In genomic region chr13:109790045-109790715, GRCm38 (mm10) we compare ENCODE assay signal across 23 mouse cellular contexts.
DNase-seq lines count a peak whose midpoint lies in the region; ATAC-seq and TF ChIP-seq lines count a peak whose summit lies in the region.
"Had no signal": no experiment of that assay in that cellular context is flagged by ENCODE, and none has a peak within 500 bp of the region (broad histone marks: within the 10 kb centered on the region; RNA-seq: fewer than 3 reads in every experiment).

No protein-coding gene starts in this region.

- no peak overlapping the region for H3K4me2 ChIP-seq in liver, postnatal 0 days (ENCODE audit: low read depth, low read length)
- H3K4me2 ChIP-seq in lung, postnatal 0 days (replicated peaks; ENCODE audit: low read depth, low read length): no peak overlapping the region
- H3K4me2 ChIP-seq in hindbrain, embryonic 14.5 days (replicated peaks): no peak overlapping the region
- H3K4me2 ChIP-seq: limb, embryonic 12.5 days; liver, embryonic 15.5 days had no signal

- H3K4me3 ChIP-seq in kidney, adult 2 months (ENCODE audit: insufficient read depth, low read depth, low read length): no peak overlapping the region
- no peak overlapping the region for H3K4me3 ChIP-seq in liver, postnatal 0 days (ENCODE audit: low read depth, low read length)
- H3K4me3 ChIP-seq in lung, postnatal 0 days (ENCODE audit: low read depth, low read length): no peak overlapping the region
- no peak overlapping the region for H3K4me3 ChIP-seq in hindbrain, embryonic 14.5 days (replicated peaks; ENCODE audit: low read length)
- H3K4me3 ChIP-seq: forebrain, embryonic 10.5 days; heart, embryonic 10.5 days; limb, embryonic 12.5 days; liver, embryonic 15.5 days had no signal

- no peaks in the 10 kb centered on the region for H3K36me3 ChIP-seq in kidney, adult 2 months (ENCODE audit: control insufficient read depth, insufficient read depth, low read length)
- no peaks in the 10 kb centered on the region for H3K36me3 ChIP-seq in liver, postnatal 0 days (replicated peaks; ENCODE audit: insufficient read depth, low read length)
- no peaks in the 10 kb centered on the region for H3K36me3 ChIP-seq in lung, postnatal 0 days (ENCODE audit: insufficient read depth, low read length)
- no peaks in the 10 kb centered on the region for H3K36me3 ChIP-seq in hindbrain, embryonic 14.5 days (replicated peaks; ENCODE audit: control insufficient read depth, insufficient read depth)
- H3K36me3 ChIP-seq: forebrain, embryonic 10.5 days; limb, embryonic 12.5 days had no signal

- peak; percentile 53 for DNase-seq in kidney, adult 2 months
- no peak for DNase-seq in kidney, postnatal 25 days
- DNase-seq in liver, postnatal 0 days: no peak
- no peak for DNase-seq in liver
- peak; percentile 66 for DNase-seq in lung, postnatal 0 days (ENCODE audit: low spot score)
- peak; percentile 12 to 33 for DNase-seq in lung, postnatal 4 days
- no peak for DNase-seq in hindbrain, embryonic 14.5 days (ENCODE audit: low spot score)
- DNase-seq: adrenal gland, postnatal 14 days; cerebellum, adult 8-10 months; cerebellum, postnatal 36 days; layer of hippocampus, postnatal 36 days; midbrain, embryonic 14.5 days; thymus, adult 2 months; thymus, postnatal 4 days had no signal

- no peaks in the 10 kb centered on the region for H3K27me3 ChIP-seq in kidney, adult 2 months (replicated peaks; ENCODE audit: control insufficient read depth, insufficient read depth, low read length)
- H3K27me3 ChIP-seq in liver, postnatal 0 days (ENCODE audit: insufficient read depth, low read length): no peaks in the 10 kb centered on the region
- no peaks in the 10 kb centered on the region for H3K27me3 ChIP-seq in lung, postnatal 0 days (replicated peaks; ENCODE audit: insufficient read depth, low read length)
- no peaks in the 10 kb centered on the region for H3K27me3 ChIP-seq in hindbrain, embryonic 14.5 days (ENCODE audit: control insufficient read depth, insufficient read depth, low read length)
- H3K27me3 ChIP-seq: limb, embryonic 12.5 days; liver, embryonic 15.5 days had no signal

- peaks cover 6% of the 10 kb centered on the region; the same call in 1 of the 2 replicates for H3K4me1 ChIP-seq in kidney, adult 2 months (ENCODE audit: control insufficient read depth, insufficient read depth, low read length)
- no peaks in the 10 kb centered on the region for H3K4me1 ChIP-seq in liver, postnatal 0 days (ENCODE audit: insufficient read depth)
- H3K4me1 ChIP-seq in lung, postnatal 0 days (ENCODE audit: insufficient read depth, low read depth, low read length): peaks cover 4% of the 10 kb centered on the region; the same call in 1 of the 2 replicates
- H3K4me1 ChIP-seq in hindbrain, embryonic 14.5 days (replicated peaks; ENCODE audit: control insufficient read depth, insufficient read depth, low read length): no peaks in the 10 kb centered on the region
- H3K4me1 ChIP-seq: limb, embryonic 12.5 days; liver, embryonic 15.5 days had no signal

- H3K9ac ChIP-seq in liver, postnatal 0 days (replicated peaks): no peak overlapping the region
- H3K9ac ChIP-seq in lung, postnatal 0 days (replicated peaks; ENCODE audit: low read depth): no peak overlapping the region
- H3K9ac ChIP-seq in hindbrain, embryonic 14.5 days: no peak overlapping the region
- H3K9ac ChIP-seq: limb, embryonic 12.5 days; liver, embryonic 15.5 days had no signal

- H3K9me3 ChIP-seq in liver, postnatal 0 days (ENCODE audit: low read length): no peaks in the 10 kb centered on the region
- H3K9me3 ChIP-seq in lung, postnatal 0 days (ENCODE audit: low read length): no peaks in the 10 kb centered on the region
- H3K9me3 ChIP-seq in hindbrain, embryonic 14.5 days (ENCODE audit: control insufficient read depth, low read length): no peaks in the 10 kb centered on the region
- H3K9me3 ChIP-seq: forebrain, embryonic 10.5 days; heart, embryonic 10.5 days; limb, embryonic 12.5 days; liver, embryonic 15.5 days had no signal

- WGBS in kidney, adult 2 months: 59% methylated on average over 8 of the region's 8 CpGs
- 70% methylated on average over 8 of the region's 8 CpGs for WGBS in liver, postnatal 0 days (ENCODE audit: insufficient replicate concordance)
- 65% methylated on average over 8 of the region's 8 CpGs for WGBS in lung, postnatal 0 days
- WGBS in hindbrain, embryonic 14.5 days: 89% methylated on average over 8 of the region's 8 CpGs

- TF ChIP-seq EP300 in liver, postnatal 0 days (IDR thresholded peaks at IDR 0.05; ENCODE audit: low read depth): no peak
- TF ChIP-seq EP300 in lung, postnatal 0 days (IDR thresholded peaks at IDR 0.05): 0 out of 2 replicates have a peak, but pooled peaks have one; percentile 7

- ATAC-seq in liver, postnatal 0 days: peak; percentile 70
- ATAC-seq in lung, postnatal 0 days: peak; percentile 60
- ATAC-seq in hindbrain, embryonic 14.5 days (ENCODE audit: low FRiP score): no peak
- ATAC-seq: activated CD4-positive, CD25-positive, alpha-beta regulatory T cell, adult 4 months; forebrain, embryonic 16.5 days; hindbrain, postnatal 0 days; intestine, embryonic 16.5 days had no signal

- peak overlapping the region; percentile 92 for H3K27ac ChIP-seq in kidney, adult 2 months (ENCODE audit: insufficient read depth, low read depth, low read length)
- peak overlapping the region; percentile 7 for H3K27ac ChIP-seq in liver, postnatal 0 days (ENCODE audit: low read depth)
- H3K27ac ChIP-seq in lung, postnatal 0 days (ENCODE audit: low read length): no peak overlapping the region
- no peak overlapping the region for H3K27ac ChIP-seq in hindbrain, embryonic 14.5 days
- H3K27ac ChIP-seq: forebrain, embryonic 10.5 days; heart, embryonic 10.5 days; hindbrain, postnatal 0 days; limb, embryonic 12.5 days; stomach, postnatal 0 days had no signal

- TF ChIP-seq CTCF in kidney, adult 2 months (conservative IDR thresholded peaks at IDR 0.05; ENCODE audit: insufficient read depth, insufficient read length, low read depth, low read length): no peak
- TF ChIP-seq CTCF in liver, postnatal 0 days (IDR thresholded peaks at IDR 0.05; ENCODE audit: low read depth): no peak
- TF ChIP-seq CTCF in lung, postnatal 0 days (IDR thresholded peaks at IDR 0.05): no peak

- TF ChIP-seq POLR2A in kidney, adult 2 months (IDR thresholded peaks at IDR 0.05; ENCODE audit: low read depth, low read length): no peak

Comparison
In these comparisons a context has a peak if more than half of its experiments do, and no peak if none do; other contexts are left out.
1. DNase-seq: peak in kidney, adult 2 months (single experiment), lung, postnatal 0 days (single experiment) and lung, postnatal 4 days (2 of 2); none in kidney, postnatal 25 days (0 of 2), liver, postnatal 0 days (single experiment), liver (single experiment) and hindbrain, embryonic 14.5 days (single experiment).
2. H3K27ac ChIP-seq: peak in kidney, adult 2 months (single experiment) and liver, postnatal 0 days (single experiment); none in lung, postnatal 0 days (single experiment) and hindbrain, embryonic 14.5 days (single experiment).